Mouse (Mus musculus) liver, postnatal 0 days (tissue): Measurements from ENCODE around the gene Gzmc.

ENCODE experiments used
- CTCF ChIP-seq: sonication (generic); IDR thresholded peaks from 2 replicates; pipeline ENCODE4 v1.5.1; 2016; ENCODE audit warnings: antibody characterized with exemption, low read depth
- EP300 ChIP-seq: IDR thresholded peaks from 2 replicates; pipeline ENCODE4 v1.6.1; 2016; ENCODE audit warnings: antibody characterized with exemption, low read depth, mild to moderate bottlenecking

DNA sequence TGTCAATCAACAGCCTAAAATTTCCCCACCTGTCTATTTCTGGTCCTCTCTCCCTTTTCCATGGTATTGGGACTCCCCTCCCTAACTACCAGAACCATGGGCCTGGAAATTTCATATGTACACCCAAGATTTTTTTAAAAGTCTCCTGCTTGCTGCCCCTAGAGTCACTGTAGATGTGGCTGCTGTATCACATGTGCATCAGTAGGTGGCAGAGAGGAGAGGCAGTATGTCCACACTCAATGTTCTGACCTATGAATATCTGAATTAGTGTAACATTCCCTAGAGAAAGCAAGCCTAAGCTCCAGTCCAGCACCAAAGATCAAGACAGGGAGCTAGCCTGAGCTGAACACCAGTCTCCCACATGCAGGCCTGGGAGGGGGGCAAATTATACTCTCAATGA lies 6.0 kb upstream of the Gzmc start:
- no peak for TF ChIP-seq CTCF
- no peak for TF ChIP-seq EP300
